Mouse (Mus musculus) limb, embryonic 10.5 days (tissue): ENCODE results near the gene Nme6. TPM values are rescaled to one million over a fixed set of nuclear protein-coding genes. Genes with fewer than 3 reads are reported as not detected.
"Not testable (repeated sequence)": the region's sequence is repeated elsewhere in the genome, so short reads cannot be mapped to it uniquely, and the experiment has no call there.

ENCODE experiments used
- DNase-seq: peaks from one replicate; pipeline ENCODE4 v3.0.0-alpha.2; 2017; ENCODE audit warnings: low spot score
- H3K27ac ChIP-seq: fragments of 300-500 bp; sonication (generic); 2 replicates; pipeline ENCODE4 v1.5.1; 2016; ENCODE audit warnings: mild to moderate bottlenecking
- H3K27me3 ChIP-seq: fragments of 300-500 bp; sonication (generic); 2 replicates; pipeline ENCODE4 v1.6.1; 2016; ENCODE audit warnings: low read depth, mild to moderate bottlenecking; ENCODE audit not compliant: poor library complexity, severe bottlenecking
- H3K36me3 ChIP-seq: fragments of 300-500 bp; sonication (generic); 2 replicates; pipeline ENCODE4 v1.6.1; 2016; ENCODE audit warnings: mild to moderate bottlenecking, moderate library complexity
- H3K4me1 ChIP-seq: fragments of 300-500 bp; sonication (generic); 2 replicates; pipeline ENCODE4 v1.6.1; 2016
- H3K4me3 ChIP-seq: fragments of 300-500 bp; sonication (generic); 2 replicates; pipeline ENCODE4 v1.5.1; 2016; ENCODE audit warnings: mild to moderate bottlenecking, moderate library complexity
- H3K9me3 ChIP-seq: fragments of 300-500 bp; sonication (generic); replicated peaks from 2 replicates; pipeline ENCODE4 v1.6.1; 2016; ENCODE audit warnings: mild to moderate bottlenecking
- WGBS: fragments of 180-500 bp; shearing (Covaris S2); methylation state at CpG from one replicate; pipeline ENCODE4 v1.1.7; 2016; 5-methylcytosine and 5-hydroxymethylcytosine counted together
- polyA plus RNA-seq: library from polyadenylated mRNA; unstranded; fragments of >200 nt; fragmentation: Nextera tagmentation; extraction: Ambion mirVana; gene quantifications from 2 replicates; pipeline ENCODE4 v1.2.1, GENCODE M21; 2016

Gene Nme6
- polyA plus RNA-seq = 103 and 117 TPM in 2 replicates

- Histone ChIP-seq H3K4me3 (peak within 1 kb of the TSS; percentile 64), H3K27me3 (no peaks in the 10 kb centered on the region), H3K36me3 (peaks cover 48% of the 10 kb centered on the region), H3K4me1 (peaks cover 9% of the 10 kb centered on the region), H3K9me3 (no peaks in the 10 kb centered on the region), H3K27ac (peak within 1 kb of the TSS; percentile 87)
- DNase-seq = peak; percentile 95
- under 1% methylated on average over 32 of the region's 32 CpGs for WGBS
Measured at GRCm38 (mm10) chr9:109832391-109833087, at the start of gene Nme6. Gene Nme6, plus strand, starts transcription at chr9:109832749.

- not testable (repeated sequence) for H3K9me3 ChIP-seq, DNase-seq, H3K4me3 ChIP-seq, H3K36me3 ChIP-seq, H3K4me1 ChIP-seq, H3K27me3 ChIP-seq, H3K27ac ChIP-seq
- 79% methylated on average over 4 of the region's 4 CpGs for WGBS
Measured at GRCm38 (mm10) chr9:109790570-109790969, 42.0 kb upstream of the Nme6 start, which contains the start of gene Fbxw27. Gene Fbxw27, minus strand, starts transcription at chr9:109790670.

GRCm38 (mm10) chr9:109795221-109795620, 37.3 kb upstream of the Nme6 start:
- Histone ChIP-seq H3K36me3 (no peaks in the 10 kb centered on the region), H3K4me1 (no peaks in the 10 kb centered on the region), H3K27me3 (no peaks in the 10 kb centered on the region), H3K9me3 (no peaks in the 10 kb centered on the region), H3K27ac (no peak overlapping the region), H3K4me3 (no peak overlapping the region)
- 78% methylated on average over 2 of the region's 2 CpGs for WGBS
- no peak for DNase-seq

GRCm38 (mm10) chr9:109795811-109796210, 36.7 kb upstream of the Nme6 start:
- no peaks in the 10 kb centered on the region for H3K27me3 ChIP-seq
- no peak for DNase-seq
- no peaks in the 10 kb centered on the region for H3K4me1 ChIP-seq
- no peak overlapping the region for H3K27ac ChIP-seq
- 74% methylated on average over 2 of the region's 2 CpGs for WGBS
- no peaks in the 10 kb centered on the region for H3K9me3 ChIP-seq
- no peak overlapping the region for H3K4me3 ChIP-seq
- H3K36me3 ChIP-seq = no peaks in the 10 kb centered on the region

GRCm38 (mm10) chr9:109798051-109798450, 34.5 kb upstream of the Nme6 start:
- no peaks in the 10 kb centered on the region for H3K36me3 ChIP-seq
- 84% methylated on average over 1 of the region's 1 CpGs for WGBS

GRCm38 (mm10) chr9:109805596-109805995, 27.0 kb upstream of the Nme6 start:
- H3K36me3 ChIP-seq, H3K27me3 ChIP-seq, H3K4me3 ChIP-seq, H3K9me3 ChIP-seq, H3K27ac ChIP-seq, H3K4me1 ChIP-seq, DNase-seq: not testable (repeated sequence)
- 88% methylated on average over 2 of the region's 2 CpGs for WGBS

More at GRCm38 (mm10) chr9:109798051-109798450, 34.5 kb upstream of the Nme6 start:
- Histone ChIP-seq H3K27ac (no peak overlapping the region), H3K4me1 (no peaks in the 10 kb centered on the region), H3K9me3 (no peaks in the 10 kb centered on the region), H3K4me3 (no peak overlapping the region), H3K27me3 (no peaks in the 10 kb centered on the region)
- no peak for DNase-seq

- H3K4me3 ChIP-seq = no peak overlapping the region
- no peak overlapping the region for H3K27ac ChIP-seq
- no peaks in the 10 kb centered on the region for H3K4me1 ChIP-seq
- WGBS = 55% methylated on average over 1 of the region's 1 CpGs
- no peaks in the 10 kb centered on the region for H3K9me3 ChIP-seq
- no peaks in the 10 kb centered on the region for H3K27me3 ChIP-seq
- no peaks in the 10 kb centered on the region for H3K36me3 ChIP-seq
- DNase-seq = no peak
Measured at GRCm38 (mm10) chr9:109806260-109806659, 26.3 kb upstream of the Nme6 start.

- Histone ChIP-seq H3K36me3 (no peaks in the 10 kb centered on the region), H3K27ac (no peak overlapping the region), H3K4me3 (no peak overlapping the region), H3K4me1 (no peaks in the 10 kb centered on the region), H3K9me3 (no peaks in the 10 kb centered on the region), H3K27me3 (no peaks in the 10 kb centered on the region)
- DNase-seq = no peak
- WGBS = 85% methylated on average over 2 of the region's 2 CpGs
Measured at GRCm38 (mm10) chr9:109806695-109807293, 25.8 kb upstream of the Nme6 start.

GRCm38 (mm10) chr9:109807898-109808297, 24.7 kb upstream of the Nme6 start:
- Histone ChIP-seq H3K4me3 (no peak overlapping the region), H3K27me3 (no peaks in the 10 kb centered on the region), H3K9me3 (no peaks in the 10 kb centered on the region), H3K36me3 (no peaks in the 10 kb centered on the region), H3K4me1 (no peaks in the 10 kb centered on the region), H3K27ac (no peak overlapping the region)
- 60% methylated on average over 3 of the region's 3 CpGs for WGBS
- DNase-seq = no peak

- no peak for DNase-seq
- Histone ChIP-seq H3K36me3 (no peaks in the 10 kb centered on the region), H3K4me1 (no peaks in the 10 kb centered on the region), H3K4me3 (no peak within 1 kb of the TSS), H3K27ac (no peak within 1 kb of the TSS), H3K27me3 (no peaks in the 10 kb centered on the region), H3K9me3 (no peaks in the 10 kb centered on the region)
- WGBS = 78% methylated on average over 1 of the region's 1 CpGs
Measured at GRCm38 (mm10) chr9:109811980-109812379, 20.6 kb upstream of the Nme6 start, which contains the start of gene Spink8. Gene Spink8, plus strand, starts transcription at chr9:109812280.

- Histone ChIP-seq H3K4me3 (no peak overlapping the region), H3K4me1 (no peaks in the 10 kb centered on the region), H3K27me3 (no peaks in the 10 kb centered on the region), H3K36me3 (no peaks in the 10 kb centered on the region), H3K9me3 (no peaks in the 10 kb centered on the region), H3K27ac (no peak overlapping the region)
- WGBS = 71% methylated on average over 7 of the region's 7 CpGs
- DNase-seq = no peak
Measured at GRCm38 (mm10) chr9:109813424-109813823, 19.1 kb upstream of the Nme6 start.

GRCm38 (mm10) chr9:109816341-109816740, 16.2 kb upstream of the Nme6 start:
- H3K27me3 ChIP-seq = no peaks in the 10 kb centered on the region
- H3K27ac ChIP-seq = no peak overlapping the region
- no peaks in the 10 kb centered on the region for H3K9me3 ChIP-seq
- WGBS = 52% methylated on average over 6 of the region's 6 CpGs
- no peak for DNase-seq
- H3K4me1 ChIP-seq = no peaks in the 10 kb centered on the region
- no peak overlapping the region for H3K4me3 ChIP-seq
- H3K36me3 ChIP-seq = no peaks in the 10 kb centered on the region

GRCm38 (mm10) chr9:109825739-109826138, 6.8 kb upstream of the Nme6 start:
- DNase-seq = no peak
- H3K36me3 ChIP-seq = peaks cover 19% of the 10 kb centered on the region
- no peak overlapping the region for H3K27ac ChIP-seq
- no peaks in the 10 kb centered on the region for H3K27me3 ChIP-seq
- no peak overlapping the region for H3K4me3 ChIP-seq
- H3K9me3 ChIP-seq = no peaks in the 10 kb centered on the region
- WGBS = 64% methylated on average over 4 of the region's 4 CpGs
- H3K4me1 ChIP-seq = no peaks in the 10 kb centered on the region
